Mouse (Mus musculus): ENCODE results near the gene 1110059G10Rik. TPM values are rescaled to one million over a fixed set of nuclear protein-coding genes. Genes with fewer than 3 reads are reported as not detected.

1110059G10Rik gene
- polyA plus RNA-seq, 1 experiment from 2014 or later, result 37.0 TPM

Other genes starting within 250 kb of the 1110059G10Rik start
- gene Topaz1, start 203.7 kb downstream of the 1110059G10Rik start, polyA plus RNA-seq (2014; fragmentation: Nextera tagmentation; extraction: Ambion mirVana), result not detected in 2 replicates
- gene Tcaim, start 145.5 kb downstream of the 1110059G10Rik start, polyA plus RNA-seq (2014; fragmentation: Nextera tagmentation; extraction: Ambion mirVana), result 5.7 and 5.8 TPM in 2 replicates
- gene Gm35549, start 107.0 kb downstream of the 1110059G10Rik start, polyA plus RNA-seq (2014; fragmentation: Nextera tagmentation; extraction: Ambion mirVana), result 0.38 TPM in 1 of 2 replicates, not detected in the other
- gene Zfp445, start 85.0 kb downstream of the 1110059G10Rik start, polyA plus RNA-seq (2014; fragmentation: Nextera tagmentation; extraction: Ambion mirVana), result 78.9 and 79.9 TPM in 2 replicates
- gene Zkscan7, start 65.3 kb downstream of the 1110059G10Rik start, polyA plus RNA-seq (2014; fragmentation: Nextera tagmentation; extraction: Ambion mirVana), result 2.6 and 3.3 TPM in 2 replicates
- gene Zfp105, start 27.9 kb downstream of the 1110059G10Rik start, polyA plus RNA-seq (2014; fragmentation: Nextera tagmentation; extraction: Ambion mirVana), result 35.1 and 36.5 TPM in 2 replicates
- 61.6 and 67.8 TPM in 2 replicates for gene Kif15, start within 50 bp of the 1110059G10Rik start, polyA plus RNA-seq (2014; fragmentation: Nextera tagmentation; extraction: Ambion mirVana)
- gene Tmem42, start 70.3 kb upstream of the 1110059G10Rik start, polyA plus RNA-seq (2014; fragmentation: Nextera tagmentation; extraction: Ambion mirVana), result 19.2 and 23.1 TPM in 2 replicates
- gene Tgm4, start 83.7 kb upstream of the 1110059G10Rik start, polyA plus RNA-seq (2014; fragmentation: Nextera tagmentation; extraction: Ambion mirVana), result 0.38 and 0.43 TPM in 2 replicates
- 60.3 and 68.4 TPM in 2 replicates for gene Zdhhc3, start 162.2 kb upstream of the 1110059G10Rik start, polyA plus RNA-seq (2014; fragmentation: Nextera tagmentation; extraction: Ambion mirVana)
- gene Exosc7, start 162.2 kb upstream of the 1110059G10Rik start, polyA plus RNA-seq (2014; fragmentation: Nextera tagmentation; extraction: Ambion mirVana), result 115 and 129 TPM in 2 replicates
- gene Clec3b, start 199.9 kb upstream of the 1110059G10Rik start, polyA plus RNA-seq (2014; fragmentation: Nextera tagmentation; extraction: Ambion mirVana), result not detected in 2 replicates